Comparison of ENCODE assay signal across 8 mouse cellular contexts in the genomic region with DNA sequence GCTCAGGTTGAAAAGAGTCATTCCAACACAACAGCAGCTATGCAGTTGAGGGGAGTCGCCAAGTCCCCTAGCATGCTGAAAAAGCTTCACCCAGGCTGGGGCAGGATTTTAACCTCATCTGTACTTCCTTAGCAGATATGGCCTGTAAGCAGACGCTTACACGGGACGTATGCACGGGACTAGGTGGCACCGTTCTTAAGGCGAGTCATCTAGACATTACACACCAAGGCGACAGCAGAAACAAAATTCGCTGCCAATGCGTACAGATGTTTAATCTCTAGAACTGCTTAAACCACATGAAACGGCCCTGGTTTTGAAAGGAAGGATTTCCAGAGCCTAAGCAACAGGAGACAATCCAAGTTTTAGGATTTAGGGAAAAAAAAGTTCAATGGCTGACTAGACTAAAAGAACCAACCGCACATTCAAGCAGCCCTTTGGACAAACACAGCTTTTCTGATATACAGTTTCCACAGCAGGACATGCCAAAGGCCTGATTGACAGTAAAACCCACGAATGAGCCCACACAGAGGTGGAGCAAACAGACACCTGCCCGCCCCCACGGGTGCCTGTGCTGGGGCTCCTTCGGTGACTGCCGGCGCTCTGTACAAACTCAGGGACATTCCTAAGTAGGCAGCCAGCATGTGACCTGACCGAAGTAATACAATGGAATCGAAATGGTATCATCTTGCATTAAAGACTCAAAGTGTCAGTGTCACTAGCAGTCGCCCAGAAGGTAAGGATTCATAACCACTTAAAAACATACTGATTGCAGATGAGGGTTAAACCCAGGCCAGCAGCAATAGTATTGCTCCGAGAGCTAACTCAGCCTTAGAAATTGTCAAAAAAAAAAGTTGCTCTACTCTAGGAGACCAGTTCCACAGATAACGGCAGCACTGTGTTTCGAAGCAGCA. TPM values are rescaled to one million over a fixed set of nuclear protein-coding genes. Genes with fewer than 3 reads are reported as not detected.
DNase-seq lines count a peak whose midpoint lies in the region; ATAC-seq and TF ChIP-seq lines count a peak whose summit lies in the region.

No protein-coding gene starts in this region.

- no peaks in the 10 kb centered on the region for H3K27me3 ChIP-seq in heart, embryonic 14.5 days (ENCODE audit: control insufficient read depth, insufficient read depth, low read length)
- no peaks in the 10 kb centered on the region for H3K27me3 ChIP-seq in kidney, postnatal 0 days (ENCODE audit: insufficient read depth, low read length)
- peaks cover 18% of the 10 kb centered on the region; the same call in 1 of the 2 replicates for H3K27me3 ChIP-seq in liver, embryonic 15.5 days
- H3K27me3 ChIP-seq in neural tube, embryonic 12.5 days (replicated peaks), result no peaks in the 10 kb centered on the region
- no peaks in the 10 kb centered on the region for H3K27me3 ChIP-seq in stomach, postnatal 0 days (ENCODE audit: control insufficient read depth, insufficient read depth, low read length)

- peak overlapping the region; percentile 94 for H3K4me3 ChIP-seq in bone marrow, adult 2 months (replicated peaks; ENCODE audit: control insufficient read depth, low read depth, low read length)
- H3K4me3 ChIP-seq in embryonic fibroblast, embryonic 13.5 days (ENCODE audit: insufficient read depth, low read length), result peak overlapping the region; percentile 95
- peak overlapping the region; percentile 55 to 81 for H3K4me3 ChIP-seq in heart, embryonic 14.5 days (ENCODE audit: control insufficient read depth in 1 of 2, insufficient read depth in 1 of 2, low read depth in 1 of 2, low read length in 2 of 2)
- peak overlapping the region; percentile 68 for H3K4me3 ChIP-seq in kidney, postnatal 0 days (replicated peaks; ENCODE audit: low read depth, low read length)
- H3K4me3 ChIP-seq in liver, embryonic 15.5 days (replicated peaks), result peak overlapping the region; percentile 71
- H3K4me3 ChIP-seq in neural tube, embryonic 12.5 days, result peak overlapping the region; percentile 92
- peak overlapping the region; percentile 79 for H3K4me3 ChIP-seq in stomach, postnatal 0 days (ENCODE audit: low read depth, low read length)

- 7% methylated on average over 24 of the region's 24 CpGs for WGBS in bone marrow, adult 2 months
- WGBS in heart, embryonic 14.5 days, result 6% methylated on average over 24 of the region's 24 CpGs
- 14% methylated on average over 24 of the region's 24 CpGs for WGBS in kidney, postnatal 0 days
- WGBS in liver, embryonic 15.5 days (ENCODE audit: insufficient replicate concordance), result 13% methylated on average over 24 of the region's 24 CpGs
- WGBS in neural tube, embryonic 12.5 days, result 27% methylated on average over 24 of the region's 24 CpGs
- WGBS in stomach, postnatal 0 days, result 4% methylated on average over 24 of the region's 24 CpGs

- no peaks in the 10 kb centered on the region for H3K9me3 ChIP-seq in heart, embryonic 14.5 days (ENCODE audit: control insufficient read depth, low read length)
- no peaks in the 10 kb centered on the region for H3K9me3 ChIP-seq in kidney, postnatal 0 days (replicated peaks; ENCODE audit: low read length)
- H3K9me3 ChIP-seq in liver, embryonic 15.5 days (replicated peaks), result no peaks in the 10 kb centered on the region
- no peaks in the 10 kb centered on the region for H3K9me3 ChIP-seq in neural tube, embryonic 12.5 days
- H3K9me3 ChIP-seq in stomach, postnatal 0 days (ENCODE audit: control insufficient read depth, low read length), result no peaks in the 10 kb centered on the region

- no peak for TF ChIP-seq POLR2A in bone marrow, adult 2 months (IDR thresholded peaks at IDR 0.05; ENCODE audit: borderline replicate concordance, control insufficient read depth, low read depth, low read length)
- TF ChIP-seq POLR2A in embryonic fibroblast, embryonic 13.5 days (IDR thresholded peaks at IDR 0.05; ENCODE audit: low read depth, low read length), result no peak; the same call in none of the 2 replicates

- peaks cover 2% of the 10 kb centered on the region; the same call in 1 of the 2 replicates for H3K4me1 ChIP-seq in bone marrow, adult 2 months (ENCODE audit: control insufficient read depth, insufficient read depth, low read length)
- H3K4me1 ChIP-seq in embryonic fibroblast, embryonic 13.5 days (ENCODE audit: control insufficient read depth, insufficient read depth, low read length), result 0 out of 2 replicates have a peak, but pooled peaks cover 7% of the 10 kb centered on the region
- peaks cover 41 to 64% of the 10 kb centered on the region in 2 experiments for H3K4me1 ChIP-seq in heart, embryonic 14.5 days (ENCODE audit: control insufficient read depth in 2 of 2, insufficient read depth in 2 of 2, low read length in 2 of 2)
- H3K4me1 ChIP-seq in kidney, postnatal 0 days (replicated peaks; ENCODE audit: insufficient read depth, low read length), result peaks cover 41% of the 10 kb centered on the region
- H3K4me1 ChIP-seq in liver, embryonic 15.5 days (replicated peaks), result peaks cover 84% of the 10 kb centered on the region
- H3K4me1 ChIP-seq in neural tube, embryonic 12.5 days, result peaks cover 69% of the 10 kb centered on the region
- peaks cover 18% of the 10 kb centered on the region for H3K4me1 ChIP-seq in stomach, postnatal 0 days (replicated peaks; ENCODE audit: control insufficient read depth, insufficient read depth)

- peaks cover 12% of the 10 kb centered on the region for H3K36me3 ChIP-seq in heart, embryonic 14.5 days (ENCODE audit: control insufficient read depth, insufficient read depth, low read length)
- H3K36me3 ChIP-seq in kidney, postnatal 0 days (ENCODE audit: insufficient read depth, low read length), result no peaks in the 10 kb centered on the region
- no peaks in the 10 kb centered on the region for H3K36me3 ChIP-seq in liver, embryonic 15.5 days (replicated peaks)
- H3K36me3 ChIP-seq in neural tube, embryonic 12.5 days, result 0 out of 2 replicates have a peak, but pooled peaks cover 4% of the 10 kb centered on the region
- H3K36me3 ChIP-seq in stomach, postnatal 0 days (ENCODE audit: control insufficient read depth, insufficient read depth, low read length), result no peaks in the 10 kb centered on the region; the same call in 1 of the 2 replicates

- DNase-seq in CD4-positive, CD25-positive, alpha-beta regulatory T cell, adult 2 months (ENCODE audit: low read depth, low spot score), result peak; percentile 95
- DNase-seq in kidney, postnatal 0 days (ENCODE audit: low spot score), result peak; percentile 86
- peak; percentile 85 for DNase-seq in stomach, postnatal 0 days (ENCODE audit: low spot score)

- no peak for TF ChIP-seq CTCF in bone marrow, adult 2 months (IDR thresholded peaks at IDR 0.05; ENCODE audit: control insufficient read depth, insufficient read depth, low read length)
- TF ChIP-seq CTCF in embryonic fibroblast, embryonic 13.5 days (IDR thresholded peaks at IDR 0.05; ENCODE audit: borderline replicate concordance, insufficient read depth, low read length), result no peak
- no peak for TF ChIP-seq CTCF in kidney, postnatal 0 days (IDR thresholded peaks at IDR 0.05; ENCODE audit: low read depth)
- no peak for TF ChIP-seq CTCF in stomach, postnatal 0 days (IDR thresholded peaks at IDR 0.05; ENCODE audit: low read depth)

- peak overlapping the region; percentile 80 for H3K4me2 ChIP-seq in heart, embryonic 14.5 days (ENCODE audit: low read length)
- H3K4me2 ChIP-seq in kidney, postnatal 0 days (ENCODE audit: low read length), result peak overlapping the region; percentile 83
- H3K4me2 ChIP-seq in liver, embryonic 15.5 days, result peak overlapping the region; percentile 89
- peak overlapping the region; percentile 84 for H3K4me2 ChIP-seq in neural tube, embryonic 12.5 days (replicated peaks)
- peak overlapping the region; percentile 84 for H3K4me2 ChIP-seq in stomach, postnatal 0 days (replicated peaks; ENCODE audit: low read depth)

- H3K9ac ChIP-seq in heart, embryonic 14.5 days (ENCODE audit: low read length), result peak overlapping the region; percentile 92
- H3K9ac ChIP-seq in kidney, postnatal 0 days (ENCODE audit: low read depth, low read length), result peak overlapping the region; percentile 91
- peak overlapping the region; percentile 74 for H3K9ac ChIP-seq in liver, embryonic 15.5 days
- H3K9ac ChIP-seq in neural tube, embryonic 12.5 days, result peak overlapping the region; percentile 86
- peak overlapping the region; percentile 89 for H3K9ac ChIP-seq in stomach, postnatal 0 days (ENCODE audit: low read length)

- ATAC-seq in heart, embryonic 14.5 days (ENCODE audit: insufficient number of reproducible peaks, insufficient read depth, low FRiP score, low read depth), result peak; percentile 68; the same call in 1 of the 2 replicates
- ATAC-seq in kidney, postnatal 0 days (replicated peaks; ENCODE audit: low FRiP score, low read depth), result peak; percentile 27; the same call in 1 of the 2 replicates
- ATAC-seq in liver, embryonic 15.5 days (ENCODE audit: insufficient read depth), result peak; percentile 44
- no peak for ATAC-seq in neural tube, embryonic 12.5 days (ENCODE audit: low FRiP score, low read depth)
- ATAC-seq in stomach, postnatal 0 days (ENCODE audit: low FRiP score, low TSS enrichment), result peak; percentile 55; the same call in 1 of the 2 replicates

- peak overlapping the region; percentile 92 for H3K27ac ChIP-seq in bone marrow, adult 2 months (ENCODE audit: control insufficient read depth, insufficient read depth, low read depth, low read length, poor library complexity)
- peak overlapping the region; percentile 66 for H3K27ac ChIP-seq in embryonic fibroblast, embryonic 13.5 days (ENCODE audit: insufficient read depth, low read length)
- H3K27ac ChIP-seq in heart, embryonic 14.5 days (replicated peaks in 1 of 2; ENCODE audit: control insufficient read depth in 1 of 2, insufficient read depth in 1 of 2, low read depth in 2 of 2, low read length in 2 of 2), result peak overlapping the region; percentile 71 to 79
- peak overlapping the region; percentile 92 for H3K27ac ChIP-seq in kidney, postnatal 0 days
- peak overlapping the region; percentile 69 for H3K27ac ChIP-seq in liver, embryonic 15.5 days (replicated peaks)
- H3K27ac ChIP-seq in neural tube, embryonic 12.5 days, result no peak overlapping the region
- H3K27ac ChIP-seq in stomach, postnatal 0 days (replicated peaks), result peak overlapping the region; percentile 84

- no peak for TF ChIP-seq EP300 in stomach, postnatal 0 days (optimal IDR thresholded peaks at IDR 0.05)

RNA-seq across cellular contexts. Expression of a gene that starts 3.5 kb away (rescaled TPM):
- 9.0 and 22.1 TPM in 2 replicates for polyA plus RNA-seq in bone marrow, adult 2 months (2011; ENCODE audit: insufficient read depth, insufficient read length, low replicate concordance, missing spikeins)
- 42.3 and 60.7 TPM in 2 replicates for polyA plus RNA-seq in embryonic fibroblast, embryonic 13.5 days (2011; ENCODE audit: insufficient read length, low read depth, missing spikeins)
- 20.3 and 22.6 TPM in 2 replicates for polyA plus RNA-seq in heart, embryonic 14.5 days (2014; fragmentation: Nextera tagmentation; extraction: Ambion mirVana)
- polyA plus RNA-seq in kidney, postnatal 0 days (2015; fragmentation: Nextera tagmentation; extraction: Ambion mirVana), result 31.2 and 34.8 TPM in 2 replicates
- 5.7 and 6.5 TPM in 2 replicates for polyA plus RNA-seq in liver, embryonic 15.5 days (2015; fragmentation: Nextera tagmentation; extraction: Ambion mirVana)
- polyA plus RNA-seq in neural tube, embryonic 12.5 days (2016; fragmentation: Nextera tagmentation; extraction: Ambion mirVana), result 30.7 and 36.2 TPM in 2 replicates
- 15.6 and 18.0 TPM in 2 replicates for polyA plus RNA-seq in stomach, postnatal 0 days (2015; fragmentation: Nextera tagmentation; extraction: Ambion mirVana)

RNA-seq across cellular contexts. Expression of a gene that starts 48.6 kb away (rescaled TPM):
- not detected in 2 replicates for polyA plus RNA-seq in bone marrow, adult 2 months (2011; ENCODE audit: insufficient read depth, insufficient read length, low replicate concordance, missing spikeins)
- polyA plus RNA-seq in embryonic fibroblast, embryonic 13.5 days (2011; ENCODE audit: insufficient read length, low read depth, missing spikeins), result not detected in 2 replicates
- 58.5 and 60.4 TPM in 2 replicates for polyA plus RNA-seq in heart, embryonic 14.5 days (2014; fragmentation: Nextera tagmentation; extraction: Ambion mirVana)
- not detected in 2 replicates for polyA plus RNA-seq in kidney, postnatal 0 days (2015; fragmentation: Nextera tagmentation; extraction: Ambion mirVana)
- polyA plus RNA-seq in liver, embryonic 15.5 days (2015; fragmentation: Nextera tagmentation; extraction: Ambion mirVana), result 0.76 and 1.2 TPM in 2 replicates
- polyA plus RNA-seq in neural tube, embryonic 12.5 days (2016; fragmentation: Nextera tagmentation; extraction: Ambion mirVana), result 1.0 and 1.5 TPM in 2 replicates
- 0.17 TPM in 1 of 2 replicates, not detected in the other for polyA plus RNA-seq in stomach, postnatal 0 days (2015; fragmentation: Nextera tagmentation; extraction: Ambion mirVana)

Comparison
In these comparisons a context has a peak if more than half of its experiments do, and no peak if none do; other contexts are left out.
1. RNA of a gene that starts 48.6 kb away (polyA plus RNA-seq): 58.5 to 60.4 TPM in heart, embryonic 14.5 days; 0.76 to 1.2 TPM in liver, embryonic 15.5 days, 1.0 to 1.5 TPM in neural tube, embryonic 12.5 days, not detected in embryonic fibroblast, embryonic 13.5 days, 0.17 TPM in stomach, postnatal 0 days, not detected in bone marrow, adult 2 months and not detected in kidney, postnatal 0 days; every median in the first group is over 10 times any median in the second.
2. Peak in every context shown above with its lines, with median percentiles within 50 percentile points of each other: DNase-seq, H3K4me3 ChIP-seq, H3K4me2 ChIP-seq and H3K9ac ChIP-seq.